Mouse (Mus musculus) frontal cortex, adult (tissue): Measurements from ENCODE around the gene Naglu.
"Not testable (repeated sequence)": the region's sequence is repeated elsewhere in the genome, so short reads cannot be mapped to it uniquely, and the experiment has no call there.

ENCODE experiments used
- ATAC-seq: cut with Nextera tagmentation; 2 replicates; pipeline ENCODE4 v1.9.2; 2017; ENCODE audit warnings: mild to moderate bottlenecking, moderate library complexity, mixed read lengths; ENCODE audit not compliant: low TSS enrichment

The Naglu gene

DNA sequence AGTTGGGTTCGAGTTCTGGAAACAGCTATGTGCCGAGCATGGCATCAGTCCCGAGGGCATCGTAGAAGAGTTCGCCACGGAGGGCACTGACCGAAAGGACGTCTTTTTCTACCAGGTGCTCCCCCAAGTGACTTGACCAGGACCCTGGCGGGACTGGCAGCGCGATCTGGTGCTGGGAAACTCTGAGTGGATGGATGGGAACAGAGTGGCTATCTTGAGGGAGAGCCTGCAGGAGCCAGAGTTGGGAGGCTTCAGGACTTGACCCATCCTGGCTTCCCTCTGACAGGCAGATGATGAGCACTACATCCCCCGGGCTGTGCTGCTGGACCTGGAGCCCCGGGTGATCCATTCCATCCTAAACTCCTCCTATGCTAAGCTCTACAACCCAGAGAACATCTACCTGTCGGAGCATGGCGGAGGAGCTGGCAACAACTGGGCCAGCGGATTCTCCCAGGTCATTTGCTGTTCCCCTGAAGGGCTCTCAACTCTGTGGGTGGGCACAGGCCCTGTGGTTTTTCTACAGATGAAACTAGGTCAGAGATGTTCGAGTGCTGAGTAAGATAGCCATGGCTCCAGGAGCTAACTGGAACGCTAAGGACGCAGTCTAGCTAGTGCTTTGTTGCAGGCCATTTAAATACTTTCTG lies 50.9 kb downstream of the Naglu start:
- no peak for ATAC-seq

DNA sequence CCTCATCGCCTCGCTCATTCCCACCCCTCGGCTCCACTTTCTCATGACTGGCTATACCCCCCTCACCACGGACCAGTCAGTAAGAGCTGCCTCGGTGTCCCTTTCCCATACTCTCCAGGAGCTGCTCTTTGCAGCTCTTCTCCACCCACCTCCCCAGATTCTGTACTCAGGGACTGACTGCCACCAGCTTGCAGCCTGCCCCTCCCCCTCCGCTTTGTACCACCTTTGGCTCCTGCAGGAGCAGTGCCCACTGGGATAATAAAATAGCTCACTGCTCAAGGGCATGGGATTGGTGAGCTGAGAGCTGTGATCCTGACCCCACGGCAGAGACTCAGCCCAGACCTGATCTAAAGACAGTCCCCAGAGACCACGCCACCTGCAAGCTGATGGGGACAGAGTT lies 54.7 kb downstream of the Naglu start:
- ATAC-seq = not testable (repeated sequence)

DNA sequence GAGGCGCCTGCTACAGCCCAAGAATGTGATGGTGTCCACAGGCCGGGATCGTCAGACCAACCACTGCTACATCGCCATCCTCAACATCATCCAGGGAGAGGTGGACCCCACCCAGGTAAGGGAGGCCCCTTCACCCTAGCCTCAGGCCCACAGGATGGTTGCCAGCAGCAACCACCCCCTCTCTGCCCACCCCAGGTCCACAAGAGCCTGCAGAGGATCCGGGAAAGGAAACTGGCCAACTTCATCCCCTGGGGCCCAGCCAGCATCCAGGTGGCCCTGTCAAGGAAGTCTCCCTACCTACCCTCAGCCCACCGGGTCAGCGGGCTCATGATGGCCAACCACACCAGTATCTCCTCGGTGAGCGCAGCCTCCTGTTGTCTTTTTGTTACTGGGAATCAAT lies 55.2 kb downstream of the Naglu start:
- not testable (repeated sequence) for ATAC-seq

DNA sequence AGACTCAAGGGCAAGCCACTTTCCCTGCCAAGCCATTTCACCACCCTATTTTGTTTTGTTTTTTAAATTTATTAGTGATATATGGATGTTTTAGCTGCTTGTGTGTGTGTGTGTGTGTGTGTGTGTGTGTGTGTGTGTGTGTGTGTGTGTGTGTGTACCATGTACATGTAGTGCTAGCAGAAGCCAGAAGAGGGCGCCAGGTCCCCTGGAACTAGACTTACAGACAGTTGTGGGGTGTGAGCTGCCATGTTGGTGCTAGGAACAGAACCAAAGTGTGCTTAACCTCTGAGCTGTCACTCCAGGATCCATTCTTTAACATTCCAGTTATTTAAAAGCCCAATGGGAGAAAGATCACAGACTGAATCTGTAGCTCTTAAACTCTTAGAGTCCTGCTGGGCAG lies 57.3 kb downstream of the Naglu start:
- no peak for ATAC-seq
